In genomic region chr13:20800569-20800968, GRCm38 (mm10) we compare ENCODE assay signal across 24 mouse cellular contexts. TPM values are rescaled to one million over a fixed set of nuclear protein-coding genes. Genes with fewer than 3 reads are reported as not detected.
DNase-seq lines count a peak whose midpoint lies in the region; ATAC-seq and TF ChIP-seq lines count a peak whose summit lies in the region.
"Had no signal": no experiment of that assay in that cellular context is flagged by ENCODE, and none has a peak within 500 bp of the region (broad histone marks: within the 10 kb centered on the region; RNA-seq: fewer than 3 reads in every experiment).

No protein-coding gene starts in this region.

- no peak overlapping the region for H3K9ac ChIP-seq in kidney, embryonic 14.5 days (ENCODE audit: low read depth, low read length)
- H3K9ac ChIP-seq: embryonic facial prominence, embryonic 12.5 days; forebrain, embryonic 12.5 days; heart, embryonic 12.5 days; hindbrain, embryonic 12.5 days; liver, postnatal 0 days; midbrain, embryonic 12.5 days had no signal

- H3K9me3 ChIP-seq in kidney, embryonic 14.5 days (ENCODE audit: control insufficient read depth, low read length): no peaks in the 10 kb centered on the region
- H3K9me3 ChIP-seq: embryonic facial prominence, embryonic 12.5 days; forebrain, embryonic 12.5 days; heart, embryonic 12.5 days; hindbrain, embryonic 12.5 days; midbrain, embryonic 12.5 days had no signal

- H3K27ac ChIP-seq in kidney, embryonic 14.5 days (ENCODE audit: low read depth, low read length): no peak overlapping the region
- no peak overlapping the region for H3K27ac ChIP-seq in kidney, adult 2 months (ENCODE audit: insufficient read depth, low read depth, low read length)
- H3K27ac ChIP-seq: embryonic facial prominence, embryonic 12.5 days; forebrain, embryonic 12.5 days; hindbrain, embryonic 12.5 days; layer of hippocampus, adult 2 months; midbrain, embryonic 12.5 days; stomach, postnatal 0 days had no signal

- no peaks in the 10 kb centered on the region for H3K4me1 ChIP-seq in kidney, embryonic 14.5 days (ENCODE audit: control insufficient read depth, insufficient read depth, low read length)
- peaks cover 15% of the 10 kb centered on the region; the same call in 1 of the 2 replicates for H3K4me1 ChIP-seq in kidney, adult 2 months (ENCODE audit: control insufficient read depth, insufficient read depth, low read length)
- H3K4me1 ChIP-seq: embryonic facial prominence, embryonic 12.5 days; forebrain, embryonic 12.5 days; hindbrain, embryonic 12.5 days had no signal

- no peaks in the 10 kb centered on the region for H3K36me3 ChIP-seq in kidney, embryonic 14.5 days (ENCODE audit: control insufficient read depth, insufficient read depth, low read length)
- no peaks in the 10 kb centered on the region for H3K36me3 ChIP-seq in kidney, adult 2 months (ENCODE audit: control insufficient read depth, insufficient read depth, low read length)
- H3K36me3 ChIP-seq: embryonic facial prominence, embryonic 12.5 days; forebrain, embryonic 12.5 days; heart, embryonic 12.5 days; hindbrain, embryonic 12.5 days; midbrain, embryonic 12.5 days had no signal

- H3K4me3 ChIP-seq in kidney, embryonic 14.5 days (ENCODE audit: low read length): no peak overlapping the region
- no peak overlapping the region for H3K4me3 ChIP-seq in kidney, adult 2 months (ENCODE audit: insufficient read depth, low read depth, low read length)
- H3K4me3 ChIP-seq: embryonic facial prominence, embryonic 12.5 days; erythroblast, embryonic 14.5 days; forebrain, embryonic 12.5 days; heart, embryonic 12.5 days; hindbrain, embryonic 12.5 days; layer of hippocampus, adult 2 months; midbrain, embryonic 12.5 days had no signal

- H3K27me3 ChIP-seq in kidney, embryonic 14.5 days (ENCODE audit: control insufficient read depth, insufficient read depth, low read length): no peaks in the 10 kb centered on the region
- H3K27me3 ChIP-seq in kidney, adult 2 months (replicated peaks; ENCODE audit: control insufficient read depth, insufficient read depth, low read length): no peaks in the 10 kb centered on the region
- H3K27me3 ChIP-seq: embryonic facial prominence, embryonic 12.5 days; forebrain, embryonic 12.5 days; heart, embryonic 12.5 days; hindbrain, embryonic 12.5 days; midbrain, embryonic 12.5 days had no signal

- no peak for TF ChIP-seq CTCF in kidney, adult 2 months (conservative IDR thresholded peaks at IDR 0.05; ENCODE audit: insufficient read depth, insufficient read length, low read depth, low read length)

- peak; percentile 26 for DNase-seq in gastrocnemius, postnatal 10 days
- no peak for DNase-seq in gastrocnemius, adult 8-10 months (ENCODE audit: low spot score in 2 of 2)
- DNase-seq in kidney, postnatal 36 days: no peak
- peak; percentile 71 to 74 for DNase-seq in kidney, postnatal 4 days
- no peak for DNase-seq in kidney, adult 2 months
- DNase-seq: adrenal gland, postnatal 25 days; cerebellum, adult 8-10 months; cerebellum, postnatal 36 days; heart, postnatal 10 days; liver, postnatal 0 days; lung, postnatal 14 days; right cerebral cortex, postnatal 14 days had no signal

- no peak for TF ChIP-seq POLR2A in kidney, adult 2 months (IDR thresholded peaks at IDR 0.05; ENCODE audit: low read depth, low read length)

- 49% methylated on average over 3 of the region's 3 CpGs for WGBS in kidney, embryonic 14.5 days
- 42% methylated on average over 3 of the region's 3 CpGs for WGBS in kidney, adult 2 months

- H3K4me2 ChIP-seq in kidney, embryonic 14.5 days (replicated peaks; ENCODE audit: low read depth, low read length): no peak overlapping the region
- H3K4me2 ChIP-seq: embryonic facial prominence, embryonic 12.5 days; forebrain, embryonic 12.5 days; heart, embryonic 12.5 days; hindbrain, embryonic 12.5 days; liver, embryonic 11.5 days; midbrain, embryonic 12.5 days had no signal

- ATAC-seq in kidney, embryonic 14.5 days (ENCODE audit: low FRiP score, low TSS enrichment): peak; percentile 81; the same call in 1 of the 2 replicates
- ATAC-seq: liver, postnatal 0 days had no signal

RNA-seq across cellular contexts. Expression of gene Aoah, which starts 6.7 kb away (rescaled TPM):
- total RNA-seq in gastrocnemius, postnatal 10 days (2021): 1 to 10 TPM; 1.1 TPM
- under 1 TPM in 3 of 4 experiments, not detected in 1; 0.16 to 0.25 (median 0.17) TPM for total RNA-seq in gastrocnemius, adult 8-10 months (2022)
- 0.57 and 0.95 TPM in 2 replicates for polyA plus RNA-seq in kidney, embryonic 14.5 days (2014; fragmentation: Nextera tagmentation; extraction: Ambion mirVana)
- polyA plus RNA-seq in kidney, adult 2 months (2012; rRNA removed): 32.0 and 40.5 TPM in 2 replicates
- total RNA-seq: MEL had no signal
- polyA plus RNA-seq: C2C12; erythroblast, embryonic 14.5 days had no signal

Comparison
In these comparisons a context has a peak if more than half of its experiments do, and no peak if none do; other contexts are left out.
1. DNase-seq: peak in gastrocnemius, postnatal 10 days (single experiment) and kidney, postnatal 4 days (2 of 2); none in gastrocnemius, adult 8-10 months (0 of 2), kidney, postnatal 36 days (0 of 2) and kidney, adult 2 months (single experiment).